Mouse (Mus musculus) testis, adult 2 months (tissue): Measurements from ENCODE around the gene Abcb8.

Experiments
- CTCF ChIP-seq: fragments of 200-500 bp; IDR thresholded peaks from 2 replicates; pipeline ENCODE4 v1.5.1; 2012; ENCODE audit warnings: low read depth, mild to moderate bottlenecking, inconsistent platforms, low read length, moderate library complexity; ENCODE audit not compliant: control insufficient read depth, insufficient read depth, insufficient replicate concordance
- POLR2A ChIP-seq: fragments of 200-500 bp; IDR thresholded peaks from 2 replicates; pipeline ENCODE4 v1.6.1; 2012; ENCODE audit warnings: low read depth, mild to moderate bottlenecking, inconsistent platforms, low read length, moderate library complexity; ENCODE audit not compliant: control insufficient read depth

DNA sequence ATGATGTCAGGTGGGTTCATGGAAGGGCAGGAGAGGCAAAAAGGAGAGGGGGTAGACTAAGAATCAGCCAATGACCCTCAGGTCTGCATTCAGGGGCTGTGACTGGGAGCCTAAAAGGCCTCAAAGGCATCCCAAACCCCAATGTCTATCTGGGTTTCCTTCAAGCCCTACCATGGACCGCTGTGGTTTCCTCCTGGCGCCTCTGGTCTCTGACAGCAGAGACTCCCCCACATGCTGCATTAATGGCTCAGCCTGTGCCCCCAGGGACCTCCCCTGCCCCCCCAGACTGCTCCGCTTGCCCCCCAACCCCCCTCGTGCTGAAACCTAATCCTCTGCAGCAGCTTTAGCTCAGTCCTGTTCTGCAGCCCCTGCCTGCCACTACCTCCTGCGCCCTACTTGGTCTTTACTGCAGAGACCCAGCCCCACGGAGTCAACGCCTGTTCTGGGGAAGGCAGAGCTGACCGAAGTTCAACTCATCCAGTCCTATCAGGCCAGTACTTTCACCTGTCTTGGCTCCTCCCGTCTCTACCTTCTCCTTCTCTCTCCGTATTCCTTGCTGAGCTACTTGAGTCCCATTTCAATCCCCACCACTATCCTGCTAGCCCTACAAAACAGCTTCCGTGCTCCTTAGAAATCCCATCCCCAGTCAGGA lies 19.7 kb downstream of the Abcb8 start, which contains the start of gene Asic3:
- TF ChIP-seq CTCF (no peak), POLR2A (no peak)
